Mouse (Mus musculus) MN1 (cell line): ENCODE results near the gene Aaas.

Experiments used
- DNase-seq: peaks from one replicate; pipeline ENCODE4 v3.0.0-alpha.2; 2016; ENCODE audit warnings: low spot score

Aaas gene

DNA sequence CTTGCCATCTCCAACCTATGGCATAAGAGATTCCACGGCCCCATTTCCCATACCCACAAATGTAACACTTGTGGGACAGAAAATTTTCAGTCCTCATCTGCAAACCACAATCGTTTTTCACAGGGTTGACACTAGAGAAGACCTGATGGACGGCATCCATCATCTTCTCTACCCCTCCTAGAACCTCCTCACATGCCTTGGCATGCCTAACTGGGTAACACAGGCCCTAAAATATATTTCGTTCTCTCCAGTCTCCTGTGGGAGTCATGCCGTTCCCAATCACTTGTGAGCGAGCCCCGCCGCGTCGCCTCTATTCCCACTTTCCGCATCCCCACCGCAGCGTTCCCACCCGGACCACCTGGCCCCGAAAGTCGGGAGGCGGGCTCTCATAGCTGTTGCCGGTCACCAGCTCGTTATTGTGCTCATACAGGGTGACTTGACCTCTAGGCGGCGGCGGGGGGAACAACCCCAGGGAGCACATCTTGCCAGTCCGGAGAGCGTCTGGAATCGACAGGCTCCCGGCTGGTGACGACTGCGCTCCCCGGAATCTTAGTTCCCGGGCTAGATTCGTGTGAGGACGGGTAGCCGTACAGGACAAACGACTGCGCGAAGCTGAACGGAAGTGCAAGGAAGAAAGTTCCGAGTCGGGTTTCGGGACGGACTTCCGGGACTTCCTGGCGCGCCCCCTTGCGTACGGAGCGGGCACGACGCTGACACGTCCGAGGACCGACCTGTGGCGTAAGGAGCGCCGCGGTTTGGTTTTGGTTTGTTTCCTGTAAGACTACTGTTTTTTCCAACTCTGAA is at the start of gene Aaas:
Gene Aaas, minus strand, starts transcription at position 634 of the 804 bp plus-strand sequence.
- DNase-seq, result peak; percentile 100

DNA sequence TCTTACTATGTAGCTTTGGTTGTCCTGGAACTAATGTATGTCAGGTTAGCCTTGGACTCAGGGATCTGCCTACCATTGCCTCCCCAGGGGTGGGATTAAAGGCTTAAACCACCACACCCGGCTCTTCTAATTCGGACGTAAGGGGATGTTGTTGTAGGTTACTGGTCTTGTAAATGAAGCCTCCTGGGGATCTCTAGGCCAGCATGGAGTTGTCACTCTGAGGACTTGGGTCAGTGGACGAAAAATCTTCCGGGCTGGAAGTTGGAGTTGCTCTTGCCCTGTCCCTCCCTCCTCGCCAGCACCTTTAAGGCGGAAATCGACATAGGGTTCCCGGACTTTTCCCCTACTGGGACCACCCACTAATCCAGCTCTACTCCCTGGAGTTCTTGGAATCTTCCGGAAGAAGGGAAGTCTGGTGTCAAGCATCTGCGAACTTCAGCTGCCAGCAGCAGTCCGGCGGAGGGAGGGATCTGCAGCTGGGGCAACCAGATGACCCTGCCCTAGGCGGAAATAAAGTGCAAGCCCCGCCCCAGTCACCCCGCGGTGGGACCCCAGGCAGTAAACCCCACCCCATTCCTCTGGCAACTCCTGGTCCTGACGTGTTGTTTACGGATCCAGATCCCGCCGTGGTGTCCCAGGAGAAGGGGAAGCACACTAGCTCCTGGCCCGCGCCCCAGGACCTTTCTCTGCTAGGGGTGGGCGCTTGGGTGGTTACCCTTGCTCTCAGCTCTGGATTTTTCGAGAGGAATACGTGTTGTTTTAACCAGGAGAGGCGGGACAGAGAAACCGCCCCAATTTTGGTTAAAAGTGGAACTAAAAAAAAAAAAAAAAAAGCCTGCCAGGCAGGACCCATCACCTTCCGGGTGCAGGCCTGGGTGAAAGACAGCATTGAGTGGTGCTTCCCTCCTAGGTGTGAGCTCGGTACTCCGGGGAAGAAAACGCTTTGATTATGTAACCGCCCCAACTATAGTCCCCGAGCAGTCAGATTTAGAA is 49.0 kb upstream of the Aaas start:
- DNase-seq, result peak; percentile 92

DNA sequence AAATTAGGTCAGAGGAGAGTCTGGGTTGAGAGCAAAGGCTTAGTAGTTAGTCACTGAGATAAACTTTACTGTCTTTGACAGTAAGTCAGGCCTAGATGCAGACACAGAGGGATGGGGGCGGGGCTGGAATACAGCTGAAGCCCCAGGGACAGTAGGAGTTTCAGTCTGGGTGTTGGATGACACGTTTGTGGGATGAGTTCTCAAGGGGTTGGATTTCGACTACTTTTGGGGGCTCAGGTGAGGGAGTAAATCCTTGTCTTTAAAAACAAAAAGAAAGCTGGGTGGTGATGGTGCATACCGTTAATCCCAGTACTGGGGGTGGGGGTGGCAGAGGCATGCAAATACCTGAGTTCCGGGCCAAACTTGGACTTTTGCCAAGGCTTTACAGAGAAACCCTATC is 48.1 kb upstream of the Aaas start:
- DNase-seq, result peak; percentile 48

DNA sequence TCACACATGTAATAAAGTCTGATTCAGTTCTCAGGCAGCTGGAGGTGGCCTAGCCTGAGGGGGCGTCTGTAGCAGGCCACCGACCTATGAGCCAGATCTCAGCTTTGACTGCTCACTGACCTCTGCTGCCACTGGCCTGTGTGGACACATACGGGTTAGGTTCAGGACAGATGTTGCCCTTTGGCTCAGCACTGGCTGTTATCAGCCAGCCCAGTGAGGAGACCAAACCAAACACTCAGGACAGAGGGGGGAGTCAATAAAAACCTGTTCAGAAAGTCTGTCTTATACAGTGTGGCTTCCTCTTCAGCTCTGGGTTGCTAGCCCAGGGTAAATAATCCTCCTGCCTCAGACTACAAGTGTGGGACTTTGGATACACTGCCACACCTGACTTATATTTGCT is 44.5 kb upstream of the Aaas start:
- no peak for DNase-seq

DNA sequence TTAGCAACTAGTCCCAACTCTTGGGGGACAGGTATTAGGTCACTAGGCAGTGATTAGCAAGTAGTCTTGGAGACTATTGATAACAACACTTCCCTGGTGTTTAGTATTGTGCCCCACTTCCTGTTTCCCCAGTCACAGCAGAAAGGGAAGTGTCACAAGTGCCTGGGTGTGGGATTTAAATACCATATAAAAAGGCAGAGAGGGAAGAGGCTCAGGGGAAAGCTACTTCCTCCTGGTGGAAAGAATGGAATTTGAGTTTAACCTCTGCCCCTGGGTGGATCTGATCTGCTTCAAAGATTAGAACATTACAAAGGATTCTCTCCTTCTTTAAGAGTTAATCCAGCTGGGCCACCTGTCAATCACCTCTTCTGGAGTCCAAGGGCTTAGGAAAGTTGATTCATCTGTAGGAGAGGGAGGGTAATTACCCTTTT is 43.0 kb upstream of the Aaas start:
- DNase-seq, result no peak

DNA sequence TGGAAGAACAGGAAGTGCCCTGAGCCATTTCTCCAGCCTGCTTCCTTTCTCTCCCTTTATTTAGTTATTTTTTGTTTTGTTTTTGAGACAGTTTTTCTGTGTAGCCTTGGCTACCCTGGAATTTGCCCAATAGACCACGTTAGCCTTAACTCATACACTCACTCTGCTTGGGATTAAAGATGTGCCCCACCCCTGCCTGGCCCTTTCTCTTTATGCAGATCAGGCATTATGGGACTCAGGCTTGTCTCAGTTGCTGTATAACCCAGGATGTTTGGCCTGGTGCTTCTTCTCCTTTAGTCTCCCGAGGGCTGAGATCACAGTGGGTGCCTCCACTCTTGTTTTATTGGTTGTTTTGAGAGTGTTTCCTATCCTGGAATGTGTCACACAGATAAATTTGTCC is 41.9 kb upstream of the Aaas start:
- no peak for DNase-seq

DNA sequence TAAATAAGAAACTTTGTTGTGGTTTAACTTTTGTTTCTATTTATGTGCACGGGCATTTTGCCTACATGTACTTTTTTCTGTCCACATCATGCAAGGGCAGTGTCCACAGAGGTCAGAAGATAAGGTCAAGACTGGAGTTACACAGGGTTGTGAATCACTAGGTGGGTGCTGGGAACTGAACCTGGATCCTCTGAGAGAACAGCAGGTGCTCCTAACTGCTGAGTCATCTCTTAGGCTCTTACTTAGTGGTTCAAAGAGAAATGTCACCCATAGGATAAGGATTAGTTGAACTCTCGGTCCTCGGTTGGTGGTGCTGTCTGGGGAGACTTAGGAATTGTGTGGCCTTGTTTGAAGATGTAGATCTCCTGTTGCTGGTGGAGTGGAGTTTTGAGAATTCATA is 38.4 kb upstream of the Aaas start:
- no peak for DNase-seq

DNA sequence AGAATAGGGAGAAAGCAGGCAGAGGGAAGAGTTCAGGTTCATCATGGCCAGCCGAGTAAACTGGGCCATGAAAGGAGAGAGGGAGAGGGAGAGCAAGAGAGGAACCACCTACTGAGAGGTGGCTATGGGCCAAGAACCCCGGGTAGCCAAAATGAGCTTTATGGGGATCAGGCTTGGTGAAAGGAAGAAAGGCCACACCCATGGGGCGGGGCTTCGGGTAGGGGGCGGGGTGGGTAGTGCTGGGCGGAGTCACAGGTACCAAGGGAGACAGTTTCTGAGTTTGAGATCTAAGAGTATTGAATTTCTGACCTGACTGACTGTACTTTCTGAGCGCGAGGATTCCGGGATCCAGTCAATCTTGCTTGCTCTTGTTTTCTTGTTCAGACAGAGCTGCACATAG is 36.1 kb upstream of the Aaas start:
- DNase-seq, result no peak

DNA sequence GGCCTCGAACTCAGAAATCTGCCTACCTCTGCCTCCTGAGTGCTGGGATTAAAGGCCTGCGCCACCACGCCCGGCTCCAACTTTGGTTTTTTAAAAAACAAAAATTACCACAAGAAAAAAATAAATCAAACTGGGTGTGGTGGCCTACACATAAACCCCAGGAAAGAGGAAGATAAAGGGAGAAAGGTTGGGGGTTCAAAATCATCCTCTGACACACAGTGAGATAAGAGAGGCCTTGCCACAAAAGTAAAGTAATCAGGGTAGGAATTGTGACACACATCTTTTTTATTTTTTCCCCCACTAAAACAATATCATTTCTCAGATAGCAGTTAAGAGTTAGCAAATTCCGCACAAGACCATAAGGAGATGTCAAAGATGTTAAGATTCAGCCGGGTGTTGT is 33.1 kb upstream of the Aaas start:
- DNase-seq, result no peak

DNA sequence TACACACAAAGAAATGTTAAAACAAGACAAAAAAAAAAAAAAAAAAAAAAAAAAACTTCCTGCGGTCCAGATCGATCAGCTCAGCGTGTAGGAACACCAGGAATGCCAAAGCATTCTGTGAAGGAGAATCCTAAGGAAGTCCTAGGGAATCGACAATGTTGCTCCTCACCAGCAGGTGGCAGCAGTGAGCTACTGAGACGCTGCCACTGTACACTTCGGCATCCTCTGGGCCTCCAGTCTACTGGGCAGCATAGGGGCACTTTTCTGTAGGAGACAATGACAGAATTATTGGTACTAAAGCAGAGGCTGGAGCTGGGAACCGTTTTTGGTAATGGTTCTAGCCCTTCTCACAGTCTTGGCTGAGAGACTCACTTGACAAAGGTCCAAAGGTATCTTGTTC is 31.0 kb upstream of the Aaas start:
- peak; percentile 98 for DNase-seq

DNA sequence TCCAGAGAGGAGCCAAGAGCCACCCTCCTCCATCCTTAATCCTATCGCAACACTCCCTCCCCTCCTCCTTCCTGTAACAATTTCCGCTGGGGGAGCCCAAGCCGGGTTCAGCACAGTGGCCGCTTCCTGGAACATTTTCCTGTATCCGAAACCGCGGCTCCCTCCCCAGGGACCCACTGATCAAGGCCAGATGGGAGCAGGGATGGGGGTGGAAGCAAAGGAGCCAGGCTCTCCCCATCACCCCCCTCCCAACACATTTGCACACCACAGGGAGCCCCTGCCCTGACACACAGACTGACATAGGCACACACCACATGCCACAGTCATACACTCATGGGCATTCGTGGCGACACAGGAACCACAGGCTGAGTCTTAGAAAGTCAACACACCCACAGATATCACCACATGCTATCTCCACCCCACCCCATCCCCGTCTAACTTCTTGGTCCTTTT is 27.3 kb upstream of the Aaas start:
- peak; percentile 81 for DNase-seq

DNA sequence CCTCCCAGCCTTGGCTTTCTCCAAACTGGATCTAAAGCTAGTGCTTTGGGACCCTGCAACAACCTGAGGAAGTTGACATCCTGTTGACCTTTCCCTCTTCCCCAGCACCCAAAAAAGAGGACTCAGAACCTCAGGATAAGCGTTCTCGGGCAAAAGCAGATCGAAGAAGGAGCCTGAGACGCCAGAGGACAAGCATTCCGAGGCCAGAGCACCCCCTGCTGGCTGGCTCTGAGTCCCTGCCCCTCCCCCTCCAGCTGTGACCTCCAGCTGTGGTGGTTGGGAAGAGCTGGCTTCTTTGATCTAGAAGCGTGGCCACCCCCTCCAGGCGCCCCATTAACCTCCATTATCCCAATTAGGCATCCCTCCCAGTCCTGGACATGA is 26.6 kb upstream of the Aaas start:
- DNase-seq, result peak; percentile 96

DNA sequence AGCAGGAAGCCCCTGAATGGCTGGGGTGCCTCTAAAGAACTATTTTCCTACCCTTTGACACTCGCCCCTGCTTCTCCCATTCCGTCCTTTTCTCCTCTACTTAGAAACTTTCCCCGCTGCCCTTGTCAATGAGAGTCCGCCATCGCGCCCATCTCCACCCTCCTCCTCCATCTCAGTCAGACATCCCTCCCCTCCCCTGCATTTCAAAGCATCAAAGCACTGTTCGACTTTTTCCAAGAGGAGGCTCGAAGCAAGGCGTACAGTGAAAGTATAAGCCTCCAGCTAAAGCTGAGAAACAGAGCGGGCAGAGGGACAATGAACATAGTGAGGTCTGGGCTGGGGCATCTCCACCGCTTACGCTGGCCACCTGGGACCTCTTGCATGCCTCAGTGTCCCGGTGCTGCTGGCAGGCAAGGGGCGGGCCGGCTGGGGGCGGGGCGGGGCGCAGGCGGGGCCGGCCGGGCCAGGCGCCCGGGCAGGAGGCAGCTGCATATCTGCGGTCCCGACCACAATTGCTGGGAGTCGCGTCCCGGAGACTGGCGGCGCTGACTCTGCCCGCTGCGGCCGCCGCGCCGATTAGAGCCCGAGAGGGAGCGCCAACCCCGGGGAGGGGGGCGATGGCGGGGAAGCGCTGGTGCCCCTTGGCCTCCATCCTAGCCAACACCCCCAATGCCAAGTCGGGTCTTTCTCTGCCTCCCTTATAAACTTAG is 26.0 kb upstream of the Aaas start:
- peak; percentile 82 for DNase-seq

DNA sequence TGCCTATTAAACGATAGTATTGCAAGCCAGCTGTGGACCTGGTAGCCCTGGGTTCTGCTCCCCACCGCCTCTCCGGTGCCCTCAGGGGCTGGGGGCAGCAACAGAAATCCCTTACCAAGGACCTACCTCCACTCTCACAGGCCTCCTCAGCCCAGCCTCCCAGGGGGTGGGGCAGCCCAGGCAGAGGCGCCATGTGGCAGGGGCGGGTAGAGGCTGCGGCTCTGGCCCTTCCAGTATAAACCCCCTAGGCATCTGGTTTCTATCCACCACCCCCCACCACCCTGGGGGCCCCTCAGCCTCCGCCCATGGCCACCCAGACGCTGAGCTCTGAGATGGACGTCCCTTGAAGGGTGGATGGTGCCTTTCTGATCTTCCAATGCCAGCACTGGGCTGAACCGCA is 20.2 kb upstream of the Aaas start:
- DNase-seq, result peak; percentile 81

DNA sequence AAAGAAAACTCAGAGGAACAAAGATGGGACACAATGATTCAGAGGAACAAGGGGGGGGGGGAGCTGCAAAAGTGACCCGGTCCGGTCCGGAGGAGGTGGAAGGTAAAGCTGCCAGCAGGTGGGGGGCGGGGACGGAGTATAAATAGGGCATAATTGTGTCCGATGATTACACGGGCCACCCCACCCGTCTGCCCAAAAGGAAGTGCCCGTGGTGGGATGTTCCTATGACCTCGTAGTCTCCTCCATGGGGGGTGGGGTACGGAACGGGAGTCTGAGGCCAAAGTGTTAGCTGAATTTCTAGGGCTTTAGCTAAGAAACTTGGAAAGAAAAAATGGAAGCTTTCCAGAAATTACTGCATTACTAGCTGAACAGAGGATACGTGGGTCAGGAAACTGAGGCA is 19.4 kb upstream of the Aaas start:
- peak; percentile 62 for DNase-seq

DNA sequence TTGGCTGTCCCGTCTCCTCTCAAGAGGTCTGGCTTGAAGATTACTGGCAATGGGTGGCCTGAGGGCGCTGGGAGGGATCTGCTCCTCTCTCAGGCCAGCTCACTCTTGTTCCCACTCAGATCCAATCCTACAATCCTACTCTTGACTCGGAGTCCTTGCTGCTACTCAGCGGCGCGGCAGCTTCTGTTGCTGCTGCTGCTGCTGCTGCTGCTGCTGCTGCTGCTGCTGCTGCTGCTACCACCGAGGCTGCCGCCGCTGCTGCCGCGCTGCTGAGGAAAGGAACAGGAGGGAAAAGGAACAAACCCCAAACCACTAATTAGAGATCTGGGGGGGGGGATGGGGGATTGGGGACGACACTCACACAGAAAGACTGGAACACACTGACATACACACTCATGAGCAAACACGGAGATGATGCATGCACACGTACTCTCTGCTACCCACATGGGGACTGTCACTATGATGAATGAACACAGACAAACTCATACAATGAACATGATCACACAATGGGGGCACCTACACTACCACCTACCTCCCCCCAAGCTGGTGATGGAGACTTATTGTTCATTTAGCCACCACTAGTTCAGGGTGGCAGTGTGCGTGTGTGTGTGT is 16.3 kb upstream of the Aaas start, which contains the start of gene Sp7:
Gene Sp7, minus strand, starts transcription at position 450 of the 612 bp plus-strand sequence.
- no peak for DNase-seq

DNA sequence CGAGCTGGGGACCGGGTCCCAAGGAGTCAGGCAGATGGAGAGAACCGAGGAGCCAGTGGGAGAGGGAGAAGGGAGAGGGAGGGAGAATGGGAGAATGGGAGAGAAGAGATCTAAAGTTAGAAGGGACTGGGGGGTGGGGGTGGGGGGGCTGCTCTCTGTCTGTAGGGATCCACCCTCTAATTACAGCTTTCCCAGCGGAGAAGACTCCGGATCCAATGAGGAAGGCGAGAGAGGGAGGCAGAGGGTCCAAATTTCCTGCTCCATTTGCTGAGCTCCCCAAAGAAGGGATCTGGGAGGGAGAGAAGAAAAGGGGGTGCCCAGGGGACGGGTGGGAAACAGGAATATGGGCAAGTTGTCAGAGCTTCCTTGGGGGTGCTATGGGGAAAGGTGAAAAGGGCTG is 15.7 kb upstream of the Aaas start:
- no peak for DNase-seq

DNA sequence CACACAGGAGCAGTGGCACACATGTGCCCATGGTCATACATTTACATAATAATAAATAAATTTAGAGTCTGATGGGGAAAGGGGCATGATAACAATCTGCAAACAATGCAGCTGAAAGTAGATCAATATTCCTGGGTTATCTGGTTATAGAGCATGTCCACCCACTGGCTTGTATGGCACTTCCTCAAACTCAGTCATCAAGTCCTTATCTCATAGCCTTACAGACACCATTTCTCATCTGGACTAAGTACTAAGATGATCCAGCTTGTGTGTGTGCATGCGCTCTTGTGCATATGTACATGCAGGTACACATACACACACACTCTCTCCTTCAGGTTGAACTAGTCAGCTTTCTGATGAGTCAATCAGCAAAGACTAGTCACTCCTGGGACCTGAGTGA is 14.1 kb upstream of the Aaas start:
- no peak for DNase-seq

DNA sequence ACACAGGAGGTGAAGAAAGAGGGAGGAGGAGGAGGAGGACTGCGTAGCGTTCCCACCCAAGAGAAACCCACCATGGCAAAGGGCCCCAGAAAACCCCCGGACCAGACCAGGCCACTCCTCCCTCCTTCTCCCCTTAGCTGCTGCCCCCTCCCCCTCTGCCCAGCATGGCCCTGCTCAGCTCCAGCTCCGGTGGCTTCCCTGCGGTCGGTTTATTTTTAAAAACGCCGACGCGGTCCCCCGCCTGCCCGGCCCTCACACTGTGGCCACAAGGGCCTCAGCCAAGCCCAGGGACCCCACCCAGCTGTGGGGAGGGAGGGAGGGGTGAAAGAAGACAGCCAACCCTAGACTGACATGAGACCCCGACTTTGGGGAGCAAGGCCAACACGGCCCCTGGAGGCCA is 12.1 kb upstream of the Aaas start:
- no peak for DNase-seq

DNA sequence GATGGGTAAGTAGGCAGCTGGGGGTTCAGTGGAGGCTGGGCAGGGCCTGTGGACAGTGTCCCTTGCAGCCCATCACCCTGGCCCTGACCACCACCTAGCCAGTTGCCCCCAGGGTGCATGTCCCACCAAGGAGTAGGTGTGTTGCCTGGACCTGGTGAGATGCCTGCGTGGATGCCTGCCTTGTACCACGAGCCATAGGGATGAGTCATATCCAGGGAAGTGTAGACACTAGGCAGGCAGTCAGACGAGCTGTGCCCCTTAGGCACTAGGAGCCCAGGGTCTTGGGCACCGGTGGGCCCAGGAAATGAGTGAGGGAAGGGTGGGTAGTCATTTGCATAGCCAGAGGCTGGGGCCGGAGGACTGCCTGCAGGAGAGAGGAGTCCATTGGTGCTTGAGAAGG is 8.3 kb upstream of the Aaas start:
- DNase-seq, result no peak

DNA sequence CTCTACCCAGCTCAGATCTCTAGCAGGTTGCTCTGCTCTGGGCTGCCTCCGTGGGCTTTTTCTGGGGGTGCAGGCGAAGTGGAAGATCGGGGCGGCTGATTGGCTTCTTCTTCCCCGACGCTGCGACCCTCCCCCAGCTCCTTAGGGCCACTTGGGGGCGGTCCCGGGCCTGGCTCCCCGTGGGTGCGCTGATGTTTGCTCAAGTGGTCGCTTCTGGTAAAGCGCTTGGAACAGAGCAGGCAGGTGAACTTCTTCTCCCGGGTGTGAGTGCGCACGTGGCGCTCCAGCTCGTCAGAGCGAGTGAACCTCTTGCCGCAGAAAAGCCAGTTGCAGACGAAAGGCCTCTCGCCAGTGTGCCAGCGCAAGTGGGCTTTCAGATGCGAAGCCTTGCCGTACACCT is 7.6 kb upstream of the Aaas start:
- DNase-seq, result no peak
